20 mouse cellular contexts compared by ENCODE assay signal in genomic region chr9:112446027-112446352, GRCm38 (mm10).
DNase-seq lines count a peak whose midpoint lies in the region; ATAC-seq lines count a peak whose summit lies in the region.
"Had no signal": no experiment of that assay in that cellular context is flagged by ENCODE, and none has a peak within 500 bp of the region (broad histone marks: within the 10 kb centered on the region; RNA-seq: fewer than 3 reads in every experiment).

No protein-coding gene starts in this region.

- intact Hi-C loops in heart, postnatal 36 days (cut with DNase I) = no loop called here

- no peaks in the 10 kb centered on the region for H3K36me3 ChIP-seq in hindbrain, embryonic 13.5 days
- no peaks in the 10 kb centered on the region for H3K36me3 ChIP-seq in hindbrain, embryonic 14.5 days (replicated peaks; ENCODE audit: control insufficient read depth, insufficient read depth)
- no peaks in the 10 kb centered on the region for H3K36me3 ChIP-seq in megakaryocyte, embryonic 14.5 days (replicated peaks; ENCODE audit: low read length)
- H3K36me3 ChIP-seq: forebrain, embryonic 10.5 days; hindbrain, embryonic 10.5 days; hindbrain, embryonic 15.5 days had no signal

- H3K27me3 ChIP-seq in hindbrain, embryonic 13.5 days = no peaks in the 10 kb centered on the region
- no peaks in the 10 kb centered on the region for H3K27me3 ChIP-seq in hindbrain, embryonic 14.5 days (ENCODE audit: control insufficient read depth, insufficient read depth, low read length)
- peaks cover 2% of the 10 kb centered on the region for H3K27me3 ChIP-seq in megakaryocyte, embryonic 14.5 days (replicated peaks)
- H3K27me3 ChIP-seq: forebrain, embryonic 13.5 days; hindbrain, embryonic 15.5 days; Patski had no signal

- H3K27ac ChIP-seq in hindbrain, embryonic 13.5 days = 0 out of 2 replicates have a peak overlapping the region, but pooled peaks have one; percentile 20
- no peak overlapping the region for H3K27ac ChIP-seq in hindbrain, embryonic 14.5 days
- H3K27ac ChIP-seq: forebrain, embryonic 10.5 days; forebrain, embryonic 13.5 days; hindbrain, embryonic 10.5 days; hindbrain, embryonic 15.5 days had no signal

- DNase-seq in hindbrain, embryonic 14.5 days (ENCODE audit: low spot score) = no peak
- DNase-seq in lung, adult 18-20 months = no peak
- DNase-seq in heart, postnatal 36 days = no peak
- DNase-seq: adrenal gland, postnatal 10 days; cerebellum, adult 11-12 months; cerebellum, adult 8-10 months; cerebellum, postnatal 10 days; gastrocnemius, postnatal 10 days; gastrocnemius, postnatal 36 days had no signal

- no peaks in the 10 kb centered on the region for H3K9me3 ChIP-seq in hindbrain, embryonic 13.5 days
- no peaks in the 10 kb centered on the region for H3K9me3 ChIP-seq in hindbrain, embryonic 14.5 days (ENCODE audit: control insufficient read depth, low read length)
- no peaks in the 10 kb centered on the region for H3K9me3 ChIP-seq in megakaryocyte, embryonic 14.5 days
- H3K9me3 ChIP-seq: forebrain, embryonic 10.5 days; forebrain, embryonic 13.5 days; hindbrain, embryonic 10.5 days; hindbrain, embryonic 15.5 days had no signal

- H3K4me3 ChIP-seq in hindbrain, embryonic 13.5 days = no peak overlapping the region
- H3K4me3 ChIP-seq in hindbrain, embryonic 14.5 days (replicated peaks; ENCODE audit: low read length) = no peak overlapping the region
- peak overlapping the region; percentile 83 for H3K4me3 ChIP-seq in megakaryocyte, embryonic 14.5 days (replicated peaks)
- H3K4me3 ChIP-seq: forebrain, embryonic 10.5 days; forebrain, embryonic 13.5 days; hindbrain, embryonic 10.5 days; hindbrain, embryonic 15.5 days had no signal

- no peak for ATAC-seq in hindbrain, embryonic 13.5 days (ENCODE audit: low FRiP score)
- ATAC-seq in hindbrain, embryonic 14.5 days (ENCODE audit: low FRiP score) = no peak
- ATAC-seq in megakaryocyte, adult 5-6 weeks (ENCODE audit: poor library complexity, severe bottlenecking) = no peak
- ATAC-seq in common myeloid progenitor, adult 5-6 weeks (replicated peaks; ENCODE audit: low read depth, poor library complexity, severe bottlenecking) = peak; percentile 79
- peak; percentile 65 for ATAC-seq in megakaryocyte progenitor cell, adult 5-6 weeks (replicated peaks; ENCODE audit: poor library complexity)
- ATAC-seq: Patski had no signal

- H3K9ac ChIP-seq in hindbrain, embryonic 13.5 days = no peak overlapping the region
- no peak overlapping the region for H3K9ac ChIP-seq in hindbrain, embryonic 14.5 days
- H3K9ac ChIP-seq: forebrain, embryonic 13.5 days; hindbrain, embryonic 15.5 days had no signal

- H3K4me1 ChIP-seq in hindbrain, embryonic 13.5 days (replicated peaks) = peaks cover 4% of the 10 kb centered on the region; the same call in 1 of the 2 replicates
- no peaks in the 10 kb centered on the region; the same call in 1 of the 2 replicates for H3K4me1 ChIP-seq in hindbrain, embryonic 14.5 days (replicated peaks; ENCODE audit: control insufficient read depth, insufficient read depth, low read length)
- peaks cover 18% of the 10 kb centered on the region for H3K4me1 ChIP-seq in megakaryocyte, embryonic 14.5 days
- H3K4me1 ChIP-seq: forebrain, embryonic 13.5 days; hindbrain, embryonic 15.5 days had no signal

- H3K4me2 ChIP-seq in hindbrain, embryonic 13.5 days = no peak overlapping the region
- H3K4me2 ChIP-seq in hindbrain, embryonic 14.5 days (replicated peaks) = no peak overlapping the region
- H3K4me2 ChIP-seq: forebrain, embryonic 13.5 days; heart, embryonic 11.5 days; hindbrain, embryonic 15.5 days had no signal

Comparison
In these comparisons a context has a peak if more than half of its experiments do, and no peak if none do; other contexts are left out.
1. ATAC-seq: peak in common myeloid progenitor, adult 5-6 weeks (single experiment) and megakaryocyte progenitor cell, adult 5-6 weeks (single experiment); none in hindbrain, embryonic 13.5 days (single experiment), hindbrain, embryonic 14.5 days (single experiment) and megakaryocyte, adult 5-6 weeks (single experiment).